Mouse (Mus musculus): ENCODE results near the gene Btg3.

DNA sequence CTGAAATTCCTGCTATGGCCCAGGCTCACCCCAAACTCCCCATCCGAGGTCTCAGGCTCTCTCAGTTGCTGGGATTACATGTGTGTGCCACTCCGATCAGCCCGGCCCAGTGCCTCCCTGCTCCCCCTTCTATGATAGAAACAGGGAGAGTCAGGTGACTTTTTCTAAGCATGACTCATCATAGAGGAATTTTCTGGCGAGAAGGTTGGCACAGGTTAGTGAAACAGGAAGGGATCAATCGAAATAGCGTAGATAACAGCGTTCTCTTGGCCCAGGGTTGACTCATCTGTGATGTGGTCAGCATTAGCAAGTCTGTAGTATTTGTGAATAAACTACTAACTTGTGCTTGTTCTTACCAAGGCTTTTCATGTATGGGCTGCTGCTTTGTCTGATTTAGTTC is 59.0 kb downstream of the Btg3 start:
- TF ChIP-seq POLR2A (IDR thresholded peaks at IDR 0.05; ENCODE audit: control insufficient read depth, low read depth, low read length) = no peak
- TF ChIP-seq CTCF (IDR thresholded peaks at IDR 0.05; ENCODE audit: control insufficient read depth, insufficient read depth, insufficient replicate concordance, low read depth, low read length) = no peak
